Mouse (Mus musculus) fibroblast of lung, adult 2 months (primary cell): ENCODE measurements around the gene Gnaz.

Experiments used
- DNase-seq: peaks from one replicate; pipeline ENCODE4 v3.0.0-alpha.2; 2011; ENCODE audit warnings: low read depth

Gnaz gene

GRCm38 (mm10) chr10:75062621-75063020 is 95.6 kb downstream of the Gnaz start:
- DNase-seq = no peak

GRCm38 (mm10) chr10:75063301-75063965 is 96.5 kb downstream of the Gnaz start:
- DNase-seq = no peak

GRCm38 (mm10) chr10:75065691-75066090 is 98.7 kb downstream of the Gnaz start:
- no peak for DNase-seq
